Mouse (Mus musculus): Measurements from ENCODE around the gene Kctd5. TPM values are rescaled to one million over a fixed set of nuclear protein-coding genes. Genes with fewer than 3 reads are reported as not detected.
A peak's percentile ranks its signal among the peaks of the same experiment; 100 is the strongest.

Kctd5 gene
- polyA plus RNA-seq, 1 experiment from 2014 or later = 31.3 TPM

DNA sequence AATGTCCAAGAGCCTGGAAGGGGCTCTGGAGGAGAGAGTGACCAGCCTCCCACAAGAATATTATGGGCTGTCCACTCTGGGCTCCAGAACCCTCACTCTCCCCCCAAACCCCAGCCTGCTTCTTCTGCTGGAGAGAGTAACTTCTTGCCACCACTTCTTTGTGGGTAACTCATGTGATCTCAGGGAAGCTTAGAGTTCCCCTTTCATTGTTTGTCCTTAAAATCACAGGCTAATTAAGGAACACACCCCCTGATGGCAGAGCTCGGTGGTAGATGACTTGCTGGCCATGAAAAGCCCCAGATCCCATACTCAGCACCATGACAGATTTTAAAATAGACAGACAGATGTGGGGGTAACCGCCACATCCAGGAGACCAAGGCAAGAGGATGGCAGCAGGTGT is 66.4 kb downstream of the Kctd5 start:
- WGBS = 42% methylated on average over 2 of the region's 2 CpGs
- Histone ChIP-seq H3K4me1 (replicated peaks) (no peaks in the 10 kb centered on the region), H3K27ac (no peak overlapping the region), H3K4me2 (no peak overlapping the region), H3K9me3 (replicated peaks) (no peaks in the 10 kb centered on the region), H3K4me3 (no peak overlapping the region), H3K9ac (no peak overlapping the region), H3K27me3 (no peaks in the 10 kb centered on the region), H3K36me3 (no peaks in the 10 kb centered on the region)
- ATAC-seq (replicated peaks; ENCODE audit: insufficient number of reproducible peaks, insufficient read depth, low FRiP score, low read depth) = no peak

DNA sequence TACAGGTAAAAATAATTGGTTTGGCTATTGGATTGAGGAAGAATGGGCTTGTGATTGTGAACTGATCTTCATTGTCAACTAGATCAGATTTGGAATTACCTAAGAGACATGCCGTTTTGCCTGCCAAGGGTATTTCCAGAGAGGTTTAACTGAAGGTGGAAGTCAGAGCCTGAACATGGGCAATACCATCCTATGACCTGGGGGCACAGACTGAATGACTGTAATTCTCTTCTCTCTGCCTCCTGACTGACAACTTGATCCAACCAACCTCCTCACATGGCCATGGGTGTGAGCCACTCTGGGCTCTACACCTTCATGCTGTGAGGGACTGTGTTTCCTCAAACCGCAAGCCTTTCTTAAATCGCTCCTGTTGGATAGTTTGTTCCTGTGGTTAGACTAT is 68.2 kb downstream of the Kctd5 start:
- Histone ChIP-seq H3K9ac (no peak overlapping the region), H3K4me1 (replicated peaks) (peaks cover 10% of the 10 kb centered on the region), H3K4me3 (no peak overlapping the region), H3K27me3 (no peaks in the 10 kb centered on the region), H3K36me3 (no peaks in the 10 kb centered on the region), H3K27ac (no peak overlapping the region), H3K9me3 (replicated peaks) (no peaks in the 10 kb centered on the region), H3K4me2 (no peak overlapping the region)
- 87% methylated on average over 3 of the region's 3 CpGs for WGBS
- no peak for ATAC-seq (replicated peaks; ENCODE audit: insufficient number of reproducible peaks, insufficient read depth, low FRiP score, low read depth)

GRCm38 (mm10) chr17:24004071-24004665 is 69.1 kb downstream of the Kctd5 start:
- Histone ChIP-seq H3K9me3 (replicated peaks) (no peaks in the 10 kb centered on the region), H3K4me3 (no peak overlapping the region), H3K9ac (no peak overlapping the region), H3K27me3 (no peaks in the 10 kb centered on the region), H3K4me2 (no peak overlapping the region), H3K27ac (no peak overlapping the region), H3K4me1 (replicated peaks) (peaks cover 19% of the 10 kb centered on the region), H3K36me3 (no peaks in the 10 kb centered on the region)
- 86% methylated on average over 14 of the region's 14 CpGs for WGBS
- ATAC-seq (replicated peaks; ENCODE audit: insufficient number of reproducible peaks, insufficient read depth, low FRiP score, low read depth) = no peak

GRCm38 (mm10) chr17:24000404-24000803 is 72.9 kb downstream of the Kctd5 start:
- Histone ChIP-seq H3K4me1 (replicated peaks) (peaks cover 20% of the 10 kb centered on the region), H3K4me2 (peak overlapping the region; percentile 6; the same call in 1 of the 2 replicates), H3K9me3 (replicated peaks) (no peaks in the 10 kb centered on the region), H3K27me3 (peaks cover 11% of the 10 kb centered on the region), H3K4me3 (no peak overlapping the region), H3K27ac (peak overlapping the region; percentile 51), H3K36me3 (no peaks in the 10 kb centered on the region), H3K9ac (no peak overlapping the region)
- ATAC-seq (replicated peaks; ENCODE audit: insufficient number of reproducible peaks, insufficient read depth, low FRiP score, low read depth) = peak; percentile 73
- WGBS = 12% methylated on average over 5 of the region's 5 CpGs

GRCm38 (mm10) chr17:23998383-23998782 is 74.9 kb downstream of the Kctd5 start:
- no peaks in the 10 kb centered on the region for H3K36me3 ChIP-seq
- no peak overlapping the region for H3K4me3 ChIP-seq
- H3K27ac ChIP-seq = no peak overlapping the region
- H3K4me1 ChIP-seq (replicated peaks) = peaks cover 24% of the 10 kb centered on the region
- 56% methylated on average over 6 of the region's 6 CpGs for WGBS
- H3K9ac ChIP-seq = no peak overlapping the region
- no peak overlapping the region for H3K4me2 ChIP-seq
- no peaks in the 10 kb centered on the region for H3K9me3 ChIP-seq (replicated peaks)
- ATAC-seq (replicated peaks; ENCODE audit: insufficient number of reproducible peaks, insufficient read depth, low FRiP score, low read depth) = no peak
- peaks cover 28% of the 10 kb centered on the region for H3K27me3 ChIP-seq

DNA sequence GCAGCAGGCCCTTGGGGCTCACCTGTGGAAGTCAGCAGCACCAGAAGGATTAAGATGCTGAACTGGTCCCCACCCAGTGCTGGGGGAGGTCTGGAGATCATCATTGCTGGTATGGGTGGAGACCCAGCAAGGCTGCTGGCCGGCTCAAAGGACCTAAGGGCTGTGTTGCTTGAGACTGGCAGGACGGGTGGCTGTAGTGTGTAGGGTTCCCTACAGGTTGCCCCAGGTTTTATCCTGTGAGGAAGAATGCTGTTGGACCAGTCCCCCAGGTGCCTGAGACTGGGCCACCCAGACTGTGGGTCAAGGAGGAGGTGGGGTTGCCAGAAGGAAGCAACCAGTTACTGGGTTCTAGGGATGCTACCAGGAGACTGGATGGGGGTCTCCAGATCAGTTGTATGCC is 75.4 kb downstream of the Kctd5 start, which contains the start of gene Prss22:
TSS of gene Prss22 (minus strand) at position 200 of the 400 bp plus-strand sequence.
- H3K4me3 ChIP-seq = no peak within 1 kb of the TSS
- no peak within 1 kb of the TSS for H3K27ac ChIP-seq
- H3K36me3 ChIP-seq = no peaks in the 10 kb centered on the region
- 59% methylated on average over 2 of the region's 2 CpGs for WGBS
- H3K4me2 ChIP-seq = no peak within 1 kb of the TSS
- peaks cover 28% of the 10 kb centered on the region for H3K27me3 ChIP-seq
- H3K9me3 ChIP-seq (replicated peaks) = no peaks in the 10 kb centered on the region
- no peak for ATAC-seq (replicated peaks; ENCODE audit: insufficient number of reproducible peaks, insufficient read depth, low FRiP score, low read depth)
- no peak within 1 kb of the TSS for H3K9ac ChIP-seq
- H3K4me1 ChIP-seq (replicated peaks) = peaks cover 28% of the 10 kb centered on the region

Small RNA genes lying within 50 kb of the gene (microRNA-seq; reads per million reads assigned to microRNA genes)
- not detected for gene Gm27700

Other genes starting within 250 kb of the Kctd5 start
- 782 and 921 TPM in 2 replicates for gene Elob, start 244.3 kb downstream of the Kctd5 start, polyA plus RNA-seq (2015; fragmentation: Nextera tagmentation; extraction: Ambion mirVana)
- gene Prss33, start 237.4 kb downstream of the Kctd5 start, polyA plus RNA-seq (2015; fragmentation: Nextera tagmentation; extraction: Ambion mirVana) = 0.13 TPM in 1 of 2 replicates, not detected in the other
- gene Prss32, start 229.6 kb downstream of the Kctd5 start, polyA plus RNA-seq (2015; fragmentation: Nextera tagmentation; extraction: Ambion mirVana) = not detected in 2 replicates
- gene Prss41, start 229.3 kb downstream of the Kctd5 start, polyA plus RNA-seq (2015; fragmentation: Nextera tagmentation; extraction: Ambion mirVana) = 0.06 and 0.33 TPM in 2 replicates
- gene Prss21, start 205.4 kb downstream of the Kctd5 start, polyA plus RNA-seq (2015; fragmentation: Nextera tagmentation; extraction: Ambion mirVana) = not detected in 2 replicates
- not detected in 2 replicates for gene Dcpp1, start 192.6 kb downstream of the Kctd5 start, polyA plus RNA-seq (2015; fragmentation: Nextera tagmentation; extraction: Ambion mirVana)
- not detected in 2 replicates for gene Dcpp2, start 192.6 kb downstream of the Kctd5 start, polyA plus RNA-seq (2015; fragmentation: Nextera tagmentation; extraction: Ambion mirVana)
- gene Dcpp3, start 156.0 kb downstream of the Kctd5 start, polyA plus RNA-seq (2015; fragmentation: Nextera tagmentation; extraction: Ambion mirVana) = not detected in 2 replicates
- not detected in 2 replicates for gene Sbp, start 131.8 kb downstream of the Kctd5 start, polyA plus RNA-seq (2015; fragmentation: Nextera tagmentation; extraction: Ambion mirVana)
- gene Sbpl, start 118.2 kb downstream of the Kctd5 start, polyA plus RNA-seq (2015; fragmentation: Nextera tagmentation; extraction: Ambion mirVana) = not detected in 2 replicates
- gene Prss30, start 92.9 kb downstream of the Kctd5 start, polyA plus RNA-seq (2015; fragmentation: Nextera tagmentation; extraction: Ambion mirVana) = 0.34 TPM in 1 of 2 replicates, not detected in the other
- gene Prss22, start 75.4 kb downstream of the Kctd5 start, polyA plus RNA-seq (2015; fragmentation: Nextera tagmentation; extraction: Ambion mirVana) = 0.13 TPM in 1 of 2 replicates, not detected in the other
- not detected in 2 replicates for gene Prss27, start 35.3 kb downstream of the Kctd5 start, polyA plus RNA-seq (2015; fragmentation: Nextera tagmentation; extraction: Ambion mirVana)
- gene Pdpk1, start 77.4 kb upstream of the Kctd5 start, polyA plus RNA-seq (2015; fragmentation: Nextera tagmentation; extraction: Ambion mirVana) = 37.7 and 39.5 TPM in 2 replicates
- gene Amdhd2, start 90.3 kb upstream of the Kctd5 start, polyA plus RNA-seq (2015; fragmentation: Nextera tagmentation; extraction: Ambion mirVana) = 20.6 and 28.8 TPM in 2 replicates
- gene Atp6v0c, start 96.2 kb upstream of the Kctd5 start, polyA plus RNA-seq (2015; fragmentation: Nextera tagmentation; extraction: Ambion mirVana) = 447 and 510 TPM in 2 replicates
- gene Tbc1d24, start 132.1 kb upstream of the Kctd5 start, polyA plus RNA-seq (2015; fragmentation: Nextera tagmentation; extraction: Ambion mirVana) = 3.6 and 3.8 TPM in 2 replicates
- gene Ntn3, start 136.0 kb upstream of the Kctd5 start, polyA plus RNA-seq (2015; fragmentation: Nextera tagmentation; extraction: Ambion mirVana) = 1.9 and 2.9 TPM in 2 replicates
- gene Tedc2, start 147.4 kb upstream of the Kctd5 start, polyA plus RNA-seq (2015; fragmentation: Nextera tagmentation; extraction: Ambion mirVana) = 4.3 and 7.3 TPM in 2 replicates
- 29.2 and 36.1 TPM in 2 replicates for gene Ccnf, start 178.0 kb upstream of the Kctd5 start, polyA plus RNA-seq (2015; fragmentation: Nextera tagmentation; extraction: Ambion mirVana)

Measured in heart, embryonic 15.5 days (tissue).